Mouse (Mus musculus) bone marrow, adult 2 months (tissue): ENCODE data around the gene Il20ra. TPM values are rescaled to one million over a fixed set of nuclear protein-coding genes. Genes with fewer than 3 reads are reported as not detected.

ENCODE experiments used
- H3K27ac ChIP-seq: fragments of 200-500 bp; 2 replicates; pipeline ENCODE4 v1.5.1; 2012; ENCODE audit warnings: low read depth, mild to moderate bottlenecking, control low read depth, inconsistent platforms, low read length; ENCODE audit not compliant: control insufficient read depth, poor library complexity, insufficient read depth
- H3K4me1 ChIP-seq: fragments of 200-500 bp; 2 replicates; pipeline ENCODE4 v1.6.1; 2011; ENCODE audit warnings: low read length; ENCODE audit not compliant: control insufficient read depth, insufficient read depth
- H3K4me3 ChIP-seq: fragments of 200-500 bp; replicated peaks from 2 replicates; pipeline ENCODE3; 2011; ENCODE audit warnings: mild to moderate bottlenecking, low read depth, low read length, control low read depth; ENCODE audit not compliant: control insufficient read depth
- CTCF ChIP-seq: fragments of 200-500 bp; IDR thresholded peaks from 2 replicates; pipeline ENCODE4 v1.5.1; 2011; ENCODE audit warnings: low read length, control low read depth; ENCODE audit not compliant: control insufficient read depth, insufficient read depth
- POLR2A ChIP-seq: fragments of 200-500 bp; IDR thresholded peaks from 2 replicates; pipeline ENCODE4 v1.6.1; 2011; ENCODE audit warnings: low read depth, mild to moderate bottlenecking, control low read depth, low read length, borderline replicate concordance; ENCODE audit not compliant: control insufficient read depth
- WGBS: fragments of 180-500 bp; shearing (Covaris S2); methylation state at CpG from one replicate; pipeline ENCODE4 v1.1.7; 2018; 5-methylcytosine and 5-hydroxymethylcytosine counted together
- polyA plus RNA-seq: library from polyadenylated mRNA; stranded (reverse); fragments of >200 nt; gene quantifications from 2 replicates; pipeline ENCODE4 v1.2.4, GENCODE M21; 2011; ENCODE audit warnings: low replicate concordance; ENCODE audit not compliant: missing spikeins, insufficient read depth, insufficient read length

Il20ra gene
- polyA plus RNA-seq, 1 experiment, result not detected

DNA sequence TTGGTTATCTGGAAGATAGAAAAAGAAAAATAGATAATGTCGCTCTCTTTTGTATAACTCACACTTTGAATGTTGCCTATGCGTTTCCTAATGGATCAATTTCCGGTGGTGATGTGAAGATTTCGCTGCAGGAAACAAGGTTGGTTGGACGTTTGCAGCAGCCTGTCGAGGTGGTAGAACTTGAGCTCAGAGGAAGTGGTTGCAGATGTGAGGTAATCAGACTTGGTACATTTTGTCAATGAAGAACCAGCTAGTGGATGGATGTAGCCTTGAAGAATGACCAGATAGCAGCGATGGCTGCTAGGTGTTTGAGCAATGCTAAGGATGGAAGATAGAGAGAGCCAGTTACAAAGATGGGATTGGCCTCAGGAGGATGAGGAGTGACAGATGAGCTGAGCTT is 92.4 kb downstream of the Il20ra start:
- TF ChIP-seq POLR2A, result no peak
- TF ChIP-seq CTCF, result no peak
- 13% methylated on average over 7 of the region's 7 CpGs for WGBS
- no peak overlapping the region for H3K27ac ChIP-seq
- H3K4me1 ChIP-seq, result no peaks in the 10 kb centered on the region; the same call in 1 of the 2 replicates
- H3K4me3 ChIP-seq, result no peak overlapping the region

Other genes starting within 250 kb of the Il20ra start
- 32.1 and 78.0 TPM in 2 replicates for gene Ifngr1, start 120.6 kb upstream of the Il20ra start, polyA plus RNA-seq
- gene Il22ra2, start 90.6 kb upstream of the Il20ra start, polyA plus RNA-seq, result not detected in 2 replicates
- gene Slc35d3, start 138.9 kb downstream of the Il20ra start, polyA plus RNA-seq, result 8.6 and 10.7 TPM in 2 replicates
- 8.6 and 19.1 TPM in 2 replicates for gene Pex7, start 195.1 kb downstream of the Il20ra start, polyA plus RNA-seq
- 11.2 and 27.0 TPM in 2 replicates for gene Map3k5, start 221.9 kb downstream of the Il20ra start, polyA plus RNA-seq